Mouse (Mus musculus) liver, embryonic 14 days (tissue): ENCODE data around the gene Gm36210. TPM values are rescaled to one million over a fixed set of nuclear protein-coding genes. Genes with fewer than 3 reads are reported as not detected.

ENCODE experiments used
- polyA plus RNA-seq: library from polyadenylated mRNA; depleted of rRNA; stranded (reverse); fragments of >200 nt; gene quantifications from 2 replicates; pipeline ENCODE4 v1.2.3, GENCODE M21; 2012; rRNA removed

Gene Gm36210
- 0.07 and 0.08 TPM in 2 replicates for polyA plus RNA-seq

GRCm38 (mm10) chr7:4906466-4906950, at the start of gene Gm36210:
Gm36210 (minus strand) TSS chr7:4906516.

GRCm38 (mm10) chr7:4925441-4926381, 19.4 kb upstream of the Gm36210 start, which contains the start of gene Ssc5d:
Ssc5d (plus strand) TSS chr7:4925785.

GRCm38 (mm10) chr7:4921824-4922482, 15.6 kb upstream of the Gm36210 start, which contains the start of gene Nat14:
Nat14 (plus strand) TSS chr7:4922028.

GRCm38 (mm10) chr7:4915007-4915665, 8.8 kb upstream of the Gm36210 start, which contains the start of gene Zfp628:
Zfp628 (plus strand) TSS chr7:4915217.

GRCm38 (mm10) chr7:4876753-4877221, 29.5 kb downstream of the Gm36210 start, which contains the start of gene Isoc2a:
Isoc2a (plus strand) TSS chr7:4877153.

GRCm38 (mm10) chr7:4870133-4870532, 36.2 kb downstream of the Gm36210 start, which contains the start of gene Isoc2b:
Isoc2b (minus strand) TSS chr7:4870258.

Other genes with a start within 250 kb of the Gm36210 start
- 27.4 and 32.4 TPM in 2 replicates for gene Ppp6r1, start 247.5 kb downstream of the Gm36210 start, polyA plus RNA-seq
- 27.9 and 31.5 TPM in 2 replicates for gene Hspbp1, start 221.4 kb downstream of the Gm36210 start, polyA plus RNA-seq
- 0.37 and 0.41 TPM in 2 replicates for gene Brsk1, start 215.9 kb downstream of the Gm36210 start, polyA plus RNA-seq
- 0.30 and 0.32 TPM in 2 replicates for gene Tmem150b, start 181.3 kb downstream of the Gm36210 start, polyA plus RNA-seq
- 68.0 and 81.2 TPM in 2 replicates for gene Kmt5c, start 166.4 kb downstream of the Gm36210 start, polyA plus RNA-seq
- 104 and 108 TPM in 2 replicates for gene Cox6b2, start 153.4 kb downstream of the Gm36210 start, polyA plus RNA-seq
- gene Fam71e2, start 135.2 kb downstream of the Gm36210 start, polyA plus RNA-seq = not detected in 2 replicates
- 0.02 TPM in 2 replicates for gene Il11, start 123.7 kb downstream of the Gm36210 start, polyA plus RNA-seq
- not detected in 2 replicates for gene Tmem190, start 123.6 kb downstream of the Gm36210 start, polyA plus RNA-seq
- 6.5 and 7.0 TPM in 2 replicates for gene Tmem238, start 116.9 kb downstream of the Gm36210 start, polyA plus RNA-seq
- 272 and 305 TPM in 2 replicates for gene Rpl28, start 113.6 kb downstream of the Gm36210 start, polyA plus RNA-seq
- 224 and 291 TPM in 2 replicates for gene Ube2s, start 93.9 kb downstream of the Gm36210 start, polyA plus RNA-seq
- 0.01 and 0.02 TPM in 2 replicates for gene Shisa7, start 61.8 kb downstream of the Gm36210 start, polyA plus RNA-seq
- gene Isoc2b, start 36.3 kb downstream of the Gm36210 start, polyA plus RNA-seq = 1.9 and 2.1 TPM in 2 replicates
- 5.9 and 6.6 TPM in 2 replicates for gene Isoc2a, start 29.4 kb downstream of the Gm36210 start, polyA plus RNA-seq
- 2.6 and 2.8 TPM in 2 replicates for gene Zfp628, start 8.7 kb upstream of the Gm36210 start, polyA plus RNA-seq
- 0.36 and 0.53 TPM in 2 replicates for gene Nat14, start 15.5 kb upstream of the Gm36210 start, polyA plus RNA-seq
- 0.08 and 0.35 TPM in 2 replicates for gene Ssc5d, start 19.3 kb upstream of the Gm36210 start, polyA plus RNA-seq
- gene Sbk2, start 57.9 kb upstream of the Gm36210 start, polyA plus RNA-seq = not detected in 2 replicates
- 0.02 TPM in 1 of 2 replicates, not detected in the other for gene Sbk3, start 64.7 kb upstream of the Gm36210 start, polyA plus RNA-seq
- 6.4 and 7.8 TPM in 2 replicates for gene Zfp579, start 89.6 kb upstream of the Gm36210 start, polyA plus RNA-seq
- gene Zfp524, start 107.9 kb upstream of the Gm36210 start, polyA plus RNA-seq = 8.2 and 9.0 TPM in 2 replicates
- gene Fiz1, start 108.2 kb upstream of the Gm36210 start, polyA plus RNA-seq = 11.0 and 12.0 TPM in 2 replicates
- gene Gm44973, start 109.0 kb upstream of the Gm36210 start, polyA plus RNA-seq = 0.05 and 0.06 TPM in 2 replicates
- gene Zfp865, start 113.9 kb upstream of the Gm36210 start, polyA plus RNA-seq = 4.9 and 5.9 TPM in 2 replicates
- 0.42 and 0.45 TPM in 2 replicates for gene Ccdc106, start 114.0 kb upstream of the Gm36210 start, polyA plus RNA-seq
- gene 4632433K11Rik, start 127.6 kb upstream of the Gm36210 start, polyA plus RNA-seq = not detected in 2 replicates
- gene Zfp784, start 131.9 kb upstream of the Gm36210 start, polyA plus RNA-seq = 0.83 and 1.1 TPM in 2 replicates
- gene Zfp580, start 145.0 kb upstream of the Gm36210 start, polyA plus RNA-seq = 1.2 and 1.3 TPM in 2 replicates
- gene U2af2, start 155.6 kb upstream of the Gm36210 start, polyA plus RNA-seq = 130 and 139 TPM in 2 replicates
- gene Epn1, start 173.7 kb upstream of the Gm36210 start, polyA plus RNA-seq = 45.0 and 54.7 TPM in 2 replicates
- gene Rfpl4, start 210.4 kb upstream of the Gm36210 start, polyA plus RNA-seq = not detected in 2 replicates
- 0.14 and 0.20 TPM in 2 replicates for gene Rasl2-9, start 219.4 kb upstream of the Gm36210 start, polyA plus RNA-seq
- not detected in 2 replicates for gene Vmn1r55, start 243.2 kb upstream of the Gm36210 start, polyA plus RNA-seq